Mouse (Mus musculus) liver, embryonic 13.5 days (tissue): ENCODE measurements at regions not wholly inside any gene's neighbourhood (a gene's known extent, or its start where the extent isn't known, plus 50 kb on each side); places are given as distances from the start of the nearest gene placed in this dataset.

Experiments
- ATAC-seq: fragments of 200-750 bp; cut with Nextera tagmentation; 2 replicates; pipeline ENCODE4 v1.8.0; 2017; ENCODE audit warnings: low read depth, mild to moderate bottlenecking, moderate number of reproducible peaks, moderate library complexity
- DNase-seq: peaks from one replicate; pipeline ENCODE4 v3.0.0; 2022
- H3K27ac ChIP-seq: fragments of 300-500 bp; sonication (generic); 2 replicates; pipeline ENCODE4 v1.5.1; 2015; ENCODE audit warnings: moderate library complexity, mild to moderate bottlenecking, inconsistent platforms
- H3K27me3 ChIP-seq: fragments of 300-500 bp; sonication (generic); 2 replicates; pipeline ENCODE4 v1.6.1; 2015; ENCODE audit warnings: mild to moderate bottlenecking, inconsistent platforms
- H3K36me3 ChIP-seq: fragments of 300-500 bp; sonication (generic); 2 replicates; pipeline ENCODE4 v1.6.1; 2015; ENCODE audit warnings: mild to moderate bottlenecking, inconsistent platforms
- H3K4me1 ChIP-seq: fragments of 300-500 bp; sonication (generic); replicated peaks from 2 replicates; pipeline ENCODE4 v1.6.1; 2015; ENCODE audit warnings: inconsistent platforms
- H3K4me2 ChIP-seq: fragments of 300-500 bp; sonication (generic); 2 replicates; pipeline ENCODE4 v1.6.1; 2015; ENCODE audit warnings: inconsistent platforms, mild to moderate bottlenecking, moderate library complexity
- H3K4me3 ChIP-seq: fragments of 300-500 bp; sonication (generic); replicated peaks from 2 replicates; pipeline ENCODE4 v1.5.1; 2015; ENCODE audit warnings: mild to moderate bottlenecking, inconsistent platforms
- H3K9ac ChIP-seq: fragments of 300-500 bp; sonication (generic); 2 replicates; pipeline ENCODE4 v1.6.1; 2015; ENCODE audit warnings: mild to moderate bottlenecking, inconsistent platforms
- H3K9me3 ChIP-seq: fragments of 300-500 bp; sonication (generic); replicated peaks from 2 replicates; pipeline ENCODE4 v1.6.1; 2016; ENCODE audit warnings: inconsistent platforms
- WGBS: fragments of 180-500 bp; shearing (Covaris S2); methylation state at CpG from one replicate; pipeline ENCODE4 v1.1.7; 2015; ENCODE audit not compliant: insufficient replicate concordance; 5-methylcytosine and 5-hydroxymethylcytosine counted together

DNA sequence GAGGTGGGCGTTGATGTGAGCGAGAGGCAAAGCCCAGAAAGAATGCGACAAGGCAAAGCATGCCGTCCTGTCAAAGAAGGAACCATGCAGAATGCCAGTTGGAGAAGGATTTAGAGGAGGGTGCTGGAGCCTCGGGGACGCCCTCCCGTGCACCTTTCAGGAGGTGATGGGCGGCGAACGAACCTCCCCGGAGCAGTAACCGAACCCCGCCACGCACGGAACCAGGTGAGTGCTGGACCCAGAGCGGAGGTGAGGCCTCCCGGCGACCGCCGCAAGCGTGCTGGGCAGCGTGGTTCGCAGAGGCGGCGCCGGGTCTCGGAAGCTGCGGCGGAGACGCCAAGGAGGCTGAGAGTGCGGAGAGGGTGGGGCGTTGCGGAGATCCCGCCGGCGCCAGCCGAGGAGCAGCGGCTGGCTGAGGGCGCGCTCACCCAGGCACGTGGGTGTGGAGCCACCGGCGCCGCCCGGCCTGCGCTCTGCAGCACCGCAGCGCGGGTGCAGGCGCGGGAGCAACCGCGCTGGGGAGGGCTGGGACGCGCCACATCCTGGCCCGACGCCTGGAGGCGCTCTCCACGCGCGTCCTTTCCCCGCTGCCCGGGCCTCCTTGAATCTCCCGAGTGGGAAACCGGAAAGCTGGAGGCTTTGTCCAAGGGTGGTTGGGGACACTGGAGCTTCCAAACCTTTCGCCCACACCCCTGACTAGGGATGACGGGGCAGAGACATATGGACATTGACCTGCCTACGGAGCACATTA, 178.3 kb upstream of the Topaz1 start:
- H3K27ac ChIP-seq, result no peak overlapping the region

DNA sequence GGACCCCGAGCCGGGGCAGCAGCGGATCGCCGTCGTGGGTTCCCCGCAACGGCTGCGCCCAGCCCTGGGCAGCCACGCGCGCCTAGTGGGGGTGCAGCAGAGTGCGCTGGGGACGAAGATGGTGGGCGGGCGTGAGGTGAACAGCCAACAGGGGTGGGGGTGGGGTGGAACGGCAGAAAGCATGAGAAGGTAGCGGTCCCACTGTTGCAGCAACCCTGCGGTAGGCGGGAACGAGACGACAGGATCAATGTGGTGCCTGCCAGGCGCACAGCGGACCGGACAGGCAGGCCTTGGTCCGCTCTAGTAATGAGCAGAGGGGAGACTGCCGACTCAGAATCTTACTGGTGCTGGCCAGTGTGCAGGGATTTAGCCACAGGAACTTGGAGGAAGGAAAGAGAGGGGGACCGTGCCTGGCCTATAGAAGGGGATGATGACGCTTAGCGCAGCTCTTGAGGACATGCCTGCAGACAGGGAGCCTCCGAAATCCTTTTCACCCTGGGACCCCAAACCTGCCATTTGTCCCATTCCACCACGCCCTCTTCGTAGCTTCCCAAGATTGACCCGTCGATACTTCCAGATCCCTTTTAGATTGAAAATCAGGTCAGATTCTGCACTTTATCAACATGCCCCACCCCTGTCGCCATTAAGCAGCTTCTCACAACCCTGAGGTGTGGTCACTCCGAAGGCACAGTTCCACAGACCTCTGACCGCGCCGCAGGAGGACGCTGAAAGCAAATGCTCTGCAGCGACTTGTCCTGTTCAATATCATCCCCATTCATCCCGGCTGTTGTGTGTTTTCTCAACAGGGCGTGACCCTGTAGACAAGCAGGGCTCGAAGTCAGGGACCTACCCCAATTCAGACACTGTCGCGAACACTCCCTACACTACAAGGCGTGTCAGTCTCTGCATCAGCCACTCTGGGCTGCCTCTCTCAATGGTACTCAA, 177.4 kb upstream of the Topaz1 start:
- Histone ChIP-seq H3K36me3 (no peaks in the 10 kb centered on the region), H3K9ac (no peak overlapping the region), H3K4me2 (peak overlapping the region; percentile 40), H3K27me3 (peaks cover 89% of the 10 kb centered on the region), H3K4me1 (no peaks in the 10 kb centered on the region; the same call in 1 of the 2 replicates), H3K9me3 (no peaks in the 10 kb centered on the region), H3K4me3 (0 out of 2 replicates have a peak overlapping the region, but pooled peaks have one; percentile 27), H3K27ac (no peak overlapping the region)
- WGBS, result 3% methylated on average over 48 of the region's 48 CpGs
- ATAC-seq, result no peak
- DNase-seq, result no peak

More for the DNA sequence above, 178.3 kb upstream of the Topaz1 start:
- H3K4me3 ChIP-seq, result peak overlapping the region; percentile 27
- H3K9me3 ChIP-seq, result no peaks in the 10 kb centered on the region
- ATAC-seq (no peak), DNase-seq (no peak)
- H3K4me1 ChIP-seq, result no peaks in the 10 kb centered on the region; the same call in 1 of the 2 replicates
- H3K9ac ChIP-seq, result no peak overlapping the region
- H3K36me3 ChIP-seq, result no peaks in the 10 kb centered on the region
- 2% methylated on average over 65 of the region's 68 CpGs for WGBS
- H3K27me3 ChIP-seq, result peaks cover 88% of the 10 kb centered on the region
- H3K4me2 ChIP-seq, result peak overlapping the region; percentile 40

DNA sequence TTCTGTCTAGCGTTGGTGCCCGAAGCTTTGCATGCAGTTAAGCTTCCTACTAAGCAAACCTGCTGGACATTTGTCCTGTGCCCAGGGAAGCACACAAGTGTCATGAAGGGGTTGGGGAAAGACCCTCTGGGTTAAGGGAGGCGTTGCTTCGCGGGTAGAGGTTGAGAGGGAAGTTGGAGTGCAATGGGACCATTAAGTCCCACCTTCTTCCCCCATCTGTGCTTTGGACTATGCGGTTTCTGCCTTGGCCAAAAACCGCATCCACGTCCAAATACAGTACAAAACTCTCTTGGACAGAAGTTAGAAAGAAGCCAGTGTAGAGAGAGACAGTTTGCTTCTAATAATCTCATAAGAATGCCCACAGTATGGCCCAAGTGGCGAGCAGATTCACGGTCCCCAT, 176.1 kb upstream of the Topaz1 start:
- no peaks in the 10 kb centered on the region for H3K9me3 ChIP-seq
- H3K27ac ChIP-seq, result no peak overlapping the region
- H3K4me3 ChIP-seq, result no peak overlapping the region
- DNase-seq (no peak), ATAC-seq (no peak)
- no peaks in the 10 kb centered on the region; the same call in 1 of the 2 replicates for H3K4me1 ChIP-seq
- no peak overlapping the region for H3K4me2 ChIP-seq
- H3K27me3 ChIP-seq, result peaks cover 95% of the 10 kb centered on the region
- 5% methylated on average over 10 of the region's 10 CpGs for WGBS
- no peak overlapping the region for H3K9ac ChIP-seq
- H3K36me3 ChIP-seq, result no peaks in the 10 kb centered on the region

DNA sequence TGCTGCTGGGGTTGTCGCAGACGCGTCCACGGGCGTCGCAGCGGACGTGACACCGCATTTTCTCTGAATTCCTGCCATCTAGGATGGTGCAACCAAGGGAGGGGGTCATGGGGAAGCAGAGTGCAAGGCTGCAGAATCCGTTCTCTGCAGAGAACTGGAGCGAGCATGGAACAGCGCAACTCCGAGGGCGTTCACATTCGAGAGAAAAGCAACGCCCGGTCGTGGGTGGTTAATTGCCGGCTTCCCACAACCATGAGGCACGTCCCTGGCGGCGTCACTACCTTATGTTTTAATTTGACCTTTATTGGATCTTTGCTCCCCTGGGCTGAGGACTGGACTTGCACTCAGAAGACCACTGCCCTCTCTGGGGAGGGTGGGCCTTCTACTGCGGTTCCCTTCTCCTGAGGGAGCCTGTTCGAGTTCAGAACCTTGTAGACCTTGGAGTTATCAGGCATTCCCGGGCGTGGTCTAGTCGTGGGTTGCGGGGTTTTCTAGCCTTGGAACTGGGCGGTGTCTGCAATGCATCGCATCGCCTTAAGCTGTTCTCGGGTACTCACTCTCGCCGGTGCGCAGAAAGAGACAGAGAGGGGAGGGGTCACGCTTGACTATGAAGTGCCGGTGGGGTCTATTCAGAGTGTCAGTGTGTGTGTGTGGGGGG, 175.6 kb upstream of the Topaz1 start:
- no peaks in the 10 kb centered on the region for H3K36me3 ChIP-seq
- no peaks in the 10 kb centered on the region for H3K9me3 ChIP-seq
- WGBS, result 2% methylated on average over 37 of the region's 37 CpGs
- H3K27ac ChIP-seq, result no peak overlapping the region
- H3K4me1 ChIP-seq, result no peaks in the 10 kb centered on the region; the same call in 1 of the 2 replicates
- H3K4me3 ChIP-seq, result peak overlapping the region; percentile 44; the same call in 1 of the 2 replicates
- H3K4me2 ChIP-seq, result peak overlapping the region; percentile 63; the same call in 1 of the 2 replicates
- no peak for DNase-seq
- ATAC-seq, result no peak
- peaks cover 94% of the 10 kb centered on the region for H3K27me3 ChIP-seq
- H3K9ac ChIP-seq, result no peak overlapping the region

DNA sequence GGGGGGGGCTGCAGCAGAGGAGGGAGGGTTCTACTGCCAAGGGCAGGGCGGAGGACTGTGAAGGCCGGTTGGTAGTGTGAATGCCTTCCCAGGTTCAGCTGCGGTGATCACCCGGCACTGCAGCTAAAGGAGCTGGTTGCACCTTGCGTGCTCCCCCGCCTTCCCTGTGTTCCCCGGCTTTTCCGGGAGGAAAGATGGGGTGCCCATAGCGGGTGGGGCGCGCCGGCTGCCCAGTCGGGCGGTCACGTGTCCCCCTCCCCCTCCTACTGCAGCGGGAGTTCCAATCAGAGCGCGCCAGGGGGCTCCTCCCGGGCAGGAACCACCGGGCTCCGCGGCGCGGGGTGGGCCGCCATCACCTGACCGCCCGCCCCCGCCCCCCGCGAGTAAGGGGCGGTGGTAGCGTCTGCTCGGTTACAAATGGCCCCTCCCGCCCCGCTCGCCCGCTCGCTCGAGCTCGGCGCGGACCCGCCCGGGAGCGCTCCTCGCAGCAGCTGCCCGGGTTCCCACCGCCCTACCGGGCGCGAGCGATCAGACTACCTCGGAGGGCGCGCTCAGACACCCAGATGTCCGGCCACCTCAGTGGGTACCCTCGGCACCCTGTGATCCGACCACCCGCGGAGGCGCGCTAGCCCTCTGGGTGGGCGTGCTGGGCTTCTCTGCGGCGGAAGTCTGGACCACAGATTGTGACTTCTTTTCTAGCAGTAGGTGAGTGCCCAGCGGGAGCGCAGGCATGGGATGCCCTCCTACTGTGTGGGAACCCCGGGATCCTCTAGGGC, 174.9 kb upstream of the Topaz1 start:
- Histone ChIP-seq H3K36me3 (no peaks in the 10 kb centered on the region), H3K27me3 (peaks cover 94% of the 10 kb centered on the region), H3K9me3 (no peaks in the 10 kb centered on the region), H3K4me3 (peak overlapping the region; percentile 44), H3K9ac (no peak overlapping the region), H3K4me2 (peak overlapping the region; percentile 63), H3K4me1 (no peaks in the 10 kb centered on the region; the same call in 1 of the 2 replicates), H3K27ac (no peak overlapping the region)
- no peak for DNase-seq
- ATAC-seq, result peak; percentile 31; the same call in 1 of the 2 replicates
- WGBS, result 2% methylated on average over 60 of the region's 68 CpGs

GRCm38 (mm10) chr9:122572836-122573267, 174.3 kb upstream of the Topaz1 start:
- no peak overlapping the region for H3K9ac ChIP-seq
- H3K27me3 ChIP-seq, result peaks cover 92% of the 10 kb centered on the region
- no peak overlapping the region for H3K27ac ChIP-seq
- H3K4me2 ChIP-seq, result peak overlapping the region; percentile 63
- no peaks in the 10 kb centered on the region; the same call in 1 of the 2 replicates for H3K4me1 ChIP-seq
- peak overlapping the region; percentile 44; the same call in 1 of the 2 replicates for H3K4me3 ChIP-seq
- ATAC-seq, result no peak
- no peaks in the 10 kb centered on the region for H3K36me3 ChIP-seq
- H3K9me3 ChIP-seq, result no peaks in the 10 kb centered on the region
- 5% methylated on average over 13 of the region's 13 CpGs for WGBS
- DNase-seq, result no peak

- H3K36me3 ChIP-seq, result no peaks in the 10 kb centered on the region
- H3K9ac ChIP-seq, result no peak overlapping the region
- H3K9me3 ChIP-seq, result no peaks in the 10 kb centered on the region
- H3K27me3 ChIP-seq, result 0 out of 2 replicates have a peak, but pooled peaks cover 3% of the 10 kb centered on the region
- no peak overlapping the region for H3K4me2 ChIP-seq
- WGBS, result 61% methylated on average over 8 of the region's 8 CpGs
- H3K27ac ChIP-seq, result no peak overlapping the region
- DNase-seq (no peak), ATAC-seq (no peak)
- H3K4me3 ChIP-seq, result no peak overlapping the region
- H3K4me1 ChIP-seq, result no peaks in the 10 kb centered on the region
These were observed 161.9 kb upstream of the Topaz1 start for GRCm38 (mm10) chr9:122585228-122585627.

DNA sequence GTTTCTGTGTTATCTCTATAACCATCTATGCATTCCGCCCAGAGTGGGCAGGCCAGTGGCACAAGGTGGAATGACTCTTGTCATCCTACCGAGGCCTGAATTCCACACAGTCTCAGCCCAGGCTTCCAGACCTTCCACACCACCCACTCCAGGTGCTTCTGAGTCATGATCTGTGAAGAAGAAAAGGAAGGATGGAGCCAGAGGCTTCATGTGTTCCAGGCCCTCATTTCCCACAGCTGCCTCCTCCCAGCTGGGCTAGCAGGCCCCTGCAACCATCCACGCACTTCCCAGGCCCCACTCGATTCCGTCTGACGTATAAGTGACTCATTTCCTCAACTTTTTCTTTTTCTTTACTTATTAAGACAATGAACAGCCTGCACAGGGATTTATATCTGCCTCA, 160.7 kb upstream of the Topaz1 start:
- Histone ChIP-seq H3K36me3 (no peaks in the 10 kb centered on the region), H3K4me3 (no peak overlapping the region), H3K27ac (no peak overlapping the region), H3K4me1 (no peaks in the 10 kb centered on the region), H3K9ac (no peak overlapping the region), H3K4me2 (no peak overlapping the region), H3K27me3 (peaks cover 3% of the 10 kb centered on the region; the same call in 1 of the 2 replicates), H3K9me3 (no peaks in the 10 kb centered on the region)
- WGBS, result 60% methylated on average over 6 of the region's 6 CpGs
- ATAC-seq, result no peak
- no peak for DNase-seq

- Histone ChIP-seq H3K4me3 (no peak overlapping the region), H3K4me1 (no peaks in the 10 kb centered on the region), H3K4me2 (no peak overlapping the region), H3K9ac (no peak overlapping the region), H3K27ac (no peak overlapping the region), H3K36me3 (no peaks in the 10 kb centered on the region), H3K27me3 (peaks cover 4% of the 10 kb centered on the region; the same call in 1 of the 2 replicates), H3K9me3 (no peaks in the 10 kb centered on the region)
- DNase-seq (no peak), ATAC-seq (no peak)
- WGBS, result 66% methylated on average over 5 of the region's 5 CpGs
These were observed 160.2 kb upstream of the Topaz1 start for GRCm38 (mm10) chr9:122586986-122587385.

DNA sequence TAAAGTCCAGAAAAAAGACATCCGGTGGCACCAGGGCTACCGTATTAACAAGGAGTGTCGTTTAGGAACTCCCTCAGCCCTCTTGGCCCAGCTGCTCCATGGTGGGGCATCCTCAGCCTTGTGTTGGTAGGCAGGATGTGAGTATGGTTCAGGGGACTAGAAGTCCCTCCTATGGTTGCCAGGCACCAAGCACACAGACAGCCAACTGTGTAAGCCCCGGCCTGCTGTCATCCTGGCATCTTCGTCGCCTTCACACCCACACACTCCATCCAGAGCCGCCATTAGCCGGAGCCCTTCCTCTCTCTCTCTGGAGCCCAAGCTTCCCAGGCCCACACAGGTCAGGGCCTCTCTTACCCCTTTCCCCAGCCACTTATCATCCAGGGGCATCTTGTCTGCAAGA, 158.9 kb upstream of the Topaz1 start:
- H3K36me3 ChIP-seq, result no peaks in the 10 kb centered on the region
- H3K9ac ChIP-seq, result no peak overlapping the region
- no peak for ATAC-seq
- WGBS, result 70% methylated on average over 8 of the region's 8 CpGs
- peaks cover 9% of the 10 kb centered on the region for H3K27me3 ChIP-seq
- H3K4me1 ChIP-seq, result no peaks in the 10 kb centered on the region
- DNase-seq, result no peak
- H3K4me2 ChIP-seq, result no peak overlapping the region
- H3K9me3 ChIP-seq, result no peaks in the 10 kb centered on the region
- no peak overlapping the region for H3K4me3 ChIP-seq
- no peak overlapping the region for H3K27ac ChIP-seq
